Mouse (Mus musculus) E14TG2a.4 (cell line): Measurements from ENCODE around the gene Mrtfa.

Experiments
- CTCF ChIP-seq: conservative IDR thresholded peaks from 2 replicates; pipeline ENCODE4 v1.5.1; 2014; ENCODE audit warnings: low read length
- NANOG ChIP-seq: IDR thresholded peaks from 2 replicates; pipeline ENCODE4 v1.6.1; 2014; ENCODE audit warnings: borderline replicate concordance, low read length, mixed read lengths
- POU5F1 ChIP-seq: IDR thresholded peaks from 2 replicates; pipeline ENCODE4 v1.6.1; 2014; ENCODE audit warnings: low read length, borderline replicate concordance

- TF ChIP-seq CTCF, result no peak
- no peak for TF ChIP-seq NANOG
- TF ChIP-seq POU5F1, result no peak
Measured at GRCm38 (mm10) chr15:81064661-81065060, 125.9 kb downstream of the Mrtfa start.
